Mouse (Mus musculus) thymus, postnatal 36 days (tissue): ENCODE data around the gene 0610012G03Rik.
A peak's percentile ranks its signal among the peaks of the same experiment; 100 is the strongest.
"Not testable (repeated sequence)": the region's sequence is repeated elsewhere in the genome, so short reads cannot be mapped to it uniquely, and the experiment has no call there.

Experiments used
- DNase-seq, 2 experiments: peaks; one replicate each; pipeline ENCODE4 v3.0.0; 2022; ENCODE audit warnings: mixed read lengths in 2 of 2

The 0610012G03Rik gene

GRCm38 (mm10) chr16:31948345-31948774, at the start of gene 0610012G03Rik, which contains the start of gene Ncbp2:
Gene 0610012G03Rik, minus strand, starts transcription at chr16:31948494.
Gene Ncbp2, plus strand, starts transcription at chr16:31948513.
- DNase-seq: peak; percentile 95

DNA sequence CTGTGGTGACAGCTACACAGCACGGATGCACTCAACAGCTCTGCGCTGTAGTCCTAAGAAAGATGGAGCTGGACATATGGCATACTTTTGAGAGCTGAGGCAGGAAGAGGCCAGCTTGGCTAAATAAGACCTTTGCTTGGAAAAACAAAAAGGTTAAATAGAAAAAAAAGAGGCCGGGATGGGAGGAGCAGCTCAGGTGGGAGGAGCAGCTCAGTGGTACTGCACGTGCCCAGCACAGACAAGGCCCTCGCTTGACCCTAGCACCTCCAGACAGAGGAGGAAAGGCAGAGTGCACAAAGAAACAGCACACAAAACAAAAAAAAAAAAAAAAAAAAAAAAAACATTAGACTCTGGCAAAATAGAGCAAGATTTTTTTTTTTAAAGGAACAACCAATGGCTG, 48.1 kb upstream of the 0610012G03Rik start:
- no peak for DNase-seq

DNA sequence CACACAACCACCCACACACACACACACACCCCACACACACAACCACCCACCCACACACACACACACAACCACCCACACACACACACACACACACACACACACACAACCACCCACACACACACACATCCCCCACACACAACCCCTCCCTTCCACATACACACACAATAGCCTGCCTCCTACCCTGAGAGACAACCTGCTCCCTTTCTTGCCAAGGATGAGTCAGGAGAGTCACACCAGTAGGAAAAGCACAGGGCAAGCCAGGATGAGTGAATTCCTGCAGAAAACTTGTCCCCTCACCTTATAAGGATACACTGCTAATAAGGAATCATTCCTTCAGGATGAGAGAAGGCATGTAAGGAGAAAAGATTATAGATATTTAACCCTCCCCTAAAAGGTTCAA, 45.7 kb upstream of the 0610012G03Rik start:
- no peak for DNase-seq

- no peak for DNase-seq
These were observed 44.9 kb upstream of the 0610012G03Rik start for GRCm38 (mm10) chr16:31993195-31993594.

GRCm38 (mm10) chr16:31992039-31992438, 43.7 kb upstream of the 0610012G03Rik start:
- DNase-seq: peak in 1 of 2 experiments; percentile 12

GRCm38 (mm10) chr16:31980946-31981345, 32.7 kb upstream of the 0610012G03Rik start:
- DNase-seq: no peak

GRCm38 (mm10) chr16:31979501-31979900, 31.2 kb upstream of the 0610012G03Rik start:
- DNase-seq: no peak

- no peak for DNase-seq
These were observed 27.0 kb upstream of the 0610012G03Rik start for GRCm38 (mm10) chr16:31975258-31975657.

GRCm38 (mm10) chr16:31963224-31963623, 14.9 kb upstream of the 0610012G03Rik start:
- no peak for DNase-seq

DNA sequence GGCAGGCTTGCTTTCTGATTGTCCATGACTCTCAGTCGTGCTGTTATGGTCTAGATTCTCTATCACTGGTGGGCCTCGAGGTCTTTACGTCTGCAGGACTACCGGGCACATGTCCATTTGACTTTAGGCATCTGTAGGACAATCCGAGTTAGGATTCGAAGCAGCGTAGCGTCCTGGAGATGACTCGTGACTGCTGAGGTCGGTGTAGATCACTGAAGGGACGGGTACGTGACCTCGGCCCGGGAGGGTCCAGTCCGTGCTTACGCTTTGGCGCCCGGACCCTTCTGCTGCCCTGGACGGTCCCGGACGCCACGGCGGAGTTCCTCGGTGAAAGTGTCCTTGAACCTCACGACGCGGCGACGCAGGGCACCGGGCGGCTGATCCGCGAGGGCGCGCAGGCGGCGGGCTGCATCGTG, 385 bp downstream of the 0610012G03Rik start:
- DNase-seq: no peak

DNA sequence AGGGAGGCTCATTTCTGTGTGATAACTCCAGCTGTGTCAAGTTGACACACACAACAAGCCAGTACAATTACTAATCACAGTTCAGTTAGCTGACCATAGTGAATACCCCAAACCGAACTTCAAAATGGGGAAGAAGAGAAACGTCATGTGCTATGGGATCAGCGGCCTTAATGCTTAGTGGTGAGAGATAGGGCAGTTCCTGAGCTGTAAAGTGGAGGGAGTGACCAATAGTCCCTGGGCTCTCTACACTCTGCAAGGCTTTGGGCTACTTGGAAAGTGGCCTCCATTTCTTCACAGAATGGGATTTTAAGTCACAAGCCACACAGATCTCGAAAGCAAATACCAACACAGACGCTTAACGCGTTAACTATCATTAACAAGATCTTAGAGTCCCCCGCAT, 961 bp downstream of the 0610012G03Rik start:
- no peak for DNase-seq

GRCm38 (mm10) chr16:31945986-31946385, 2.3 kb downstream of the 0610012G03Rik start:
- DNase-seq: not testable (repeated sequence)

DNA sequence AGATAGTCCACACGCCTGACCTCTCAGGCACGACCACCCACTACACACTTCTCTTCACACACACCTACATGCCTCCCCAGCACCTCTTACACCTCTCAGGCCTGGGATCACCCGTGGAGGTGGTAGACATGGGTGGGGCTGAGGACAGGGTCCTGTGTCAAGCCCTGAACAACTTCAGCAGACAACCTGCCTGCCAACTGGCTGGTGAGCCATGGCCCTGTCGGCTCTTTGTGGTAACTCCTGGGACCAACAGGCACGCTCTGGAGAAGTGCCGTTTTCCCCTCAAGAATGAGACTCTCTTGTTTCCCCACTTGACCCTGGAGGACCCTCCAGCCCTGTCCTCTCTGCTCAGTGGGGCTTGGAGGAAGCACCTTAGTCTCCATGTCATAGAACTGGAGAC, 2.9 kb downstream of the 0610012G03Rik start:
- no peak for DNase-seq

DNA sequence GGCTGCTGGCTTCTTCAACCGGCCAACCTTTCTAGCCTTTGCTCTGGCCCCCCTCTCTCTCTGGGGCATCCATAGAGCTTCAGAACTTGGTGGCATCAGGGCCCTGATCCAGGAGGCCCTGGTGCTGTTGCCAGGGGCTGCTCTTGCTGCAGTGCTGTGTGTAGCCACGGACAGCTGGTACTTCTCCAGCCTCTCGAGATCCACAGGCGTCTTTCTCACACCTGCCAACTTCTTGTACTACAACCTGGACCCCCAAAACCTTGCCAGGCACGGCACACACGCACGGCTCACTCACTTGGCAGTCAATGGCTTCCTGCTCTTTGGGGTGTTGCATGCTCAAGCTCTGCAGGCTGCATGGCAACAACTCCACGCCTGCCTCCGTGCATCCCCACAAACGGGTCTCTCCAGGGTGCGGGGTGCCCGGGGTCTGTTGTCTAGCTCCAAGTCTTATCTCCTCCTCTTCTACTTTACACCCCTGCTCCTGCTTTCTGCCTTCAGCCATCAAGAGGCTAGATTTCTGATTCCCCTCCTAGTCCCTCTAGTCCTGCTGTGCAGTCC, 3.5 kb downstream of the 0610012G03Rik start:
- DNase-seq: no peak

DNA sequence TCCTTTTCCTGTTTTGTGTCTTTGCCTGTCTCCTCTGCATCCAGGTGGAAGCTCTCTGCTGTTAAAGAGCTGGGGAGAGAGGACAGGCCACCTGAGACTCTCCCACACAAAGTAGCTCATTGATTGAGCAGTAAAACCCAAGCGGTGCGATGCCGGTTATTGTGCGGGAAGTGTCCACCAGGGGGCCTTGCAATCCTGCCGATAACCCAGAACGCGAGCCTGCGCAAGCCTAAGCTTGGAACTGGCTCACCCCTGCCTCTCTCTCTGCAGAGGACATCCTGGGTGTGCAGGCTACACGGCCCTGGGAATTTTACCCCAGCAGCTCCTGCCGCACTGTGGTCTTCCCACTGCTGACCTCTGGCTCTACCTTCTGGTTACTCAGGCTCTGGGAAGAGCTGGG, 4.3 kb downstream of the 0610012G03Rik start:
- DNase-seq: peak; percentile 74 to 81

DNA sequence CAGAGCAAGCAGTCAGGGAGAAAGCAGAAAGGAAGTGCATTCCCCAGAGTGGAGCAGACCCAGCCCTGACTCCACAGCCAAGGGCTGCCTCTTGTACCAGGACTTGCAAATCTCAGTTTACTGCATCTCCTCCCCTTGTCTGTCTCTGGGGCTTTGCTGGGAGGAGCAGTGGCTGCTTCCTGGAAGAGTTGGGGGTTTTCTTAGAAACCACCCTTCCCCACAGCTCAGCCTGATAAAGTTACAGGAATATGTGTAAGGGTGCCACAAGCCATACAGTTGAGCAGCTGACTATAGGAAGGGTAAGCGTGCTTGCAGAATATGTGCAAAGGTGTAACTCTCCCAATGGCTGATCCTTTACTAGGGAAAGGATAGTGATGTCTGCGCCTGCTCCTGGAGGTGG, 7.7 kb downstream of the 0610012G03Rik start:
- no peak for DNase-seq

DNA sequence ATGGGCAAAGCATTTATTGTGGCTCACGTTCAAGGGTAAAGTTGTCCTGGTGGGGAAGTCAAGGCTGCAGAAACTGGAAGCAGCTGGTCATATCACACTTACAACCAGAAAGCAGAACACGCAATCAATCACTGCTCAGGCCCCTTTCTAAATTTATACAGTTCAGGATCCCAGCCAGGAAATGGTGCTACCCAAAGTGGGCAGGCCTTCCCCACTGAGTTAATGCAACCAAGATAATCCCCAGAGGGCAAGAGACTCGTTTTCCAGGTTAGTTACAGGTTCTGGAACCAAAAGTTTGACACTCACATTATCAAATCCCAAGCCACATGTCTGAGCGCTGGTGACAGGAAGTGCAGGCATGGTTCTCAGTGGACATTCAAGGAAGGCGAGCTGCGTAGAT, 9.4 kb downstream of the 0610012G03Rik start:
- no peak for DNase-seq

GRCm38 (mm10) chr16:31936568-31936967, 11.7 kb downstream of the 0610012G03Rik start:
- no peak for DNase-seq

- DNase-seq: no peak
These were observed 13.0 kb downstream of the 0610012G03Rik start for GRCm38 (mm10) chr16:31935091-31935979.

- DNase-seq: no peak
These were observed 13.7 kb downstream of the 0610012G03Rik start for GRCm38 (mm10) chr16:31934550-31935010.

- DNase-seq: peak in 1 of 2 experiments; percentile 26
These were observed 14.3 kb downstream of the 0610012G03Rik start, which contains the start of gene Pigz for GRCm38 (mm10) chr16:31933751-31934549. Gene Pigz, plus strand, starts transcription at chr16:31933851.

DNA sequence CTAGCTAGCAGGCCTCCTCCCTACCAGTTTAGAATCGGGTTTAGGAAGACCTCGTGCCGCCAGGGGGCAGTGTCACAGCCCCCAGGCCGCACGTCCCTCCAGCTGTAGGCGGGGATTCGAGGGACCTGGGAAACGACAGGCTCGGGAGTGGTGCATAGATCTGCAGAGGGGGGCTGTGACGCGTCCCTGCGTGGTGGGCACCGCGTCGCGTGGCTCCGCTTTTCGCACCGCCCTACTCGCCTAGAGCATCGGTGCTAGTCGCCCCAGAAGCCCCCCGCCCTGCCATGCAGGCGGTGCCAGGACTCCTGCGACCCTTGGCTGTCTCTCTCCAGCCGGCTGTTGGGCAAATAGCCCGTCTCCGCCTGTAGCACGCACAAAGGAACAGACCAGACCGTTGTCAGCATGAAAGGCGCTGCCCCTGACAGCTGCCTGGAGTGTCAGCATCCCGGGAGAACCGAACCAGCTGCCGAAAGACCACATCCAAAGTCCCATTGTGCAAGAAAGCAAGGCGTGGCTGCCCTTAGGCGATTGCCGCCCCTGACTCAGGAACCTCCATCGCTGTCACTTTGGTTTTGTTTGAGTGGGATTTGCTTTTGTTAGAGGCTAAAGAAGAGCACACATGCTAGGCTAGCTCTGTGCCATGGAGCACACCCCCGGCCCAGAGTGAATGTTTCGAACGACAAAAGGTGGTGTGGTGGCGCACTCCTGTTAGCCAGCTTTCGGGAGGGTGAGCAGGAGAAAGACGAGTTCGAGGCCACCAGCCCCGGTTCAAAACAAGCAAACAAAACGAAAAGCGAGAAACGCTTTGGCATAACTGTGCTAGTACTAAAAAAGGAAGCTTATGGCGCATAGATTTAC, 15.2 kb downstream of the 0610012G03Rik start:
- DNase-seq: peak; percentile 83 to 88
